Mouse (Mus musculus) neural tube, embryonic 14.5 days (tissue): ENCODE measurements around the gene Zfyve16. TPM values are rescaled to one million over a fixed set of nuclear protein-coding genes. Genes with fewer than 3 reads are reported as not detected.

Experiments
- ATAC-seq: fragments of 200-750 bp; cut with Nextera tagmentation; 2 replicates; pipeline ENCODE4 v1.8.0; 2017; ENCODE audit warnings: low read depth, mild to moderate bottlenecking, moderate TSS enrichment, moderate library complexity
- H3K27ac ChIP-seq: fragments of 300-500 bp; sonication (generic); 2 replicates; pipeline ENCODE4 v1.5.1; 2014; ENCODE audit warnings: low read depth, mild to moderate bottlenecking, control low read depth, low read length, moderate library complexity, mixed read lengths
- H3K27me3 ChIP-seq: fragments of 300-500 bp; sonication (generic); 2 replicates; pipeline ENCODE4 v1.6.1; 2014; ENCODE audit warnings: low read length; ENCODE audit not compliant: control insufficient read depth, insufficient read depth
- H3K36me3 ChIP-seq: fragments of 300-500 bp; sonication (generic); 2 replicates; pipeline ENCODE4 v1.6.1; 2014; ENCODE audit warnings: low read length, mixed read lengths; ENCODE audit not compliant: control insufficient read depth, insufficient read depth
- H3K4me1 ChIP-seq: fragments of 300-500 bp; sonication (generic); 2 replicates; pipeline ENCODE4 v1.6.1; 2014; ENCODE audit warnings: low read length; ENCODE audit not compliant: control insufficient read depth, insufficient read depth
- H3K4me2 ChIP-seq: fragments of 300-500 bp; sonication (generic); 2 replicates; pipeline ENCODE4 v1.6.1; 2014; ENCODE audit warnings: mild to moderate bottlenecking, low read depth, low read length, control low read depth
- H3K4me3 ChIP-seq: fragments of 300-500 bp; sonication (generic); 2 replicates; pipeline ENCODE4 v1.5.1; 2014; ENCODE audit warnings: low read depth, low read length, control low read depth, mixed read lengths
- H3K9ac ChIP-seq: fragments of 300-500 bp; sonication (generic); replicated peaks from 2 replicates; pipeline ENCODE4 v1.6.1; 2014; ENCODE audit warnings: low read depth, mild to moderate bottlenecking, control low read depth, low read length, mixed read lengths
- H3K9me3 ChIP-seq: fragments of 300-500 bp; sonication (generic); 2 replicates; pipeline ENCODE4 v1.6.1; 2016; ENCODE audit warnings: low read length; ENCODE audit not compliant: control insufficient read depth
- WGBS: fragments of 180-500 bp; shearing (Covaris S2); extraction: QIAGEN DNeasy Blood & Tissue Kit; methylation state at CpG from one replicate; pipeline ENCODE4 v1.1.7; 2014; 5-methylcytosine and 5-hydroxymethylcytosine counted together
- polyA plus RNA-seq: library from polyadenylated mRNA; unstranded; fragments of >200 nt; fragmentation: Nextera tagmentation; extraction: Ambion mirVana; gene quantifications from 2 replicates; pipeline ENCODE4 v1.2.1, GENCODE M21; 2014

Gene Zfyve16
- polyA plus RNA-seq, 1 experiment from 2014 or later: 13.7 TPM

- ATAC-seq: peak; percentile 100
- H3K9ac ChIP-seq: 0 out of 2 replicates have a peak within 1 kb of the TSS, but pooled peaks have one; percentile 21
- H3K27me3 ChIP-seq: no peaks in the 10 kb centered on the region
- peak within 1 kb of the TSS; percentile 33 for H3K4me3 ChIP-seq
- peak within 1 kb of the TSS; percentile 69 for H3K4me2 ChIP-seq
- no peaks in the 10 kb centered on the region for H3K4me1 ChIP-seq
- no peaks in the 10 kb centered on the region for H3K36me3 ChIP-seq
- 6% methylated on average over 19 of the region's 19 CpGs for WGBS
- H3K27ac ChIP-seq: peak within 1 kb of the TSS; percentile 58
- no peaks in the 10 kb centered on the region for H3K9me3 ChIP-seq
Observed at GRCm38 (mm10) chr13:92483852-92484463, 46.7 kb downstream of the Zfyve16 start, which contains the start of gene Fam151b. TSS of gene Fam151b (minus strand) at chr13:92484015.

- Histone ChIP-seq H3K4me1 (no peaks in the 10 kb centered on the region), H3K27ac (no peak overlapping the region), H3K27me3 (no peaks in the 10 kb centered on the region), H3K9me3 (no peaks in the 10 kb centered on the region), H3K36me3 (no peaks in the 10 kb centered on the region), H3K9ac (no peak overlapping the region), H3K4me3 (peak overlapping the region; percentile 33), H3K4me2 (peak overlapping the region; percentile 69)
- peak; percentile 74 for ATAC-seq
- WGBS: 11% methylated on average over 3 of the region's 3 CpGs
Observed at GRCm38 (mm10) chr13:92483348-92483747, 47.3 kb downstream of the Zfyve16 start.

GRCm38 (mm10) chr13:92470151-92470550, 60.5 kb downstream of the Zfyve16 start:
- ATAC-seq: no peak
- no peak overlapping the region for H3K9ac ChIP-seq
- no peak overlapping the region for H3K27ac ChIP-seq
- H3K4me2 ChIP-seq: no peak overlapping the region
- no peaks in the 10 kb centered on the region for H3K27me3 ChIP-seq
- no peaks in the 10 kb centered on the region for H3K9me3 ChIP-seq
- H3K4me1 ChIP-seq: no peaks in the 10 kb centered on the region
- WGBS: 71% methylated on average over 2 of the region's 2 CpGs
- H3K4me3 ChIP-seq: no peak overlapping the region
- H3K36me3 ChIP-seq: no peaks in the 10 kb centered on the region

GRCm38 (mm10) chr13:92469381-92469780, 61.3 kb downstream of the Zfyve16 start:
- no peaks in the 10 kb centered on the region for H3K9me3 ChIP-seq
- H3K9ac ChIP-seq: no peak overlapping the region
- no peaks in the 10 kb centered on the region for H3K36me3 ChIP-seq
- H3K4me2 ChIP-seq: no peak overlapping the region
- no peak for ATAC-seq
- no peak overlapping the region for H3K4me3 ChIP-seq
- no peaks in the 10 kb centered on the region for H3K27me3 ChIP-seq
- no peak overlapping the region for H3K27ac ChIP-seq
- 91% methylated on average over 2 of the region's 2 CpGs for WGBS
- no peaks in the 10 kb centered on the region for H3K4me1 ChIP-seq

- H3K9ac ChIP-seq: no peak overlapping the region
- no peak overlapping the region for H3K4me3 ChIP-seq
- no peak overlapping the region for H3K4me2 ChIP-seq
- 74% methylated on average over 9 of the region's 9 CpGs for WGBS
- no peaks in the 10 kb centered on the region for H3K27me3 ChIP-seq
- no peaks in the 10 kb centered on the region for H3K36me3 ChIP-seq
- no peak overlapping the region for H3K27ac ChIP-seq
- H3K4me1 ChIP-seq: no peaks in the 10 kb centered on the region
- ATAC-seq: no peak
- no peaks in the 10 kb centered on the region for H3K9me3 ChIP-seq
Observed at GRCm38 (mm10) chr13:92467891-92468290, 62.8 kb downstream of the Zfyve16 start.

- no peak overlapping the region for H3K27ac ChIP-seq
- 92% methylated on average over 3 of the region's 3 CpGs for WGBS
- H3K4me2 ChIP-seq: no peak overlapping the region
- H3K4me3 ChIP-seq: no peak overlapping the region
- no peak for ATAC-seq
- no peaks in the 10 kb centered on the region for H3K4me1 ChIP-seq
- no peak overlapping the region for H3K9ac ChIP-seq
- H3K36me3 ChIP-seq: no peaks in the 10 kb centered on the region
- no peaks in the 10 kb centered on the region for H3K9me3 ChIP-seq
- no peaks in the 10 kb centered on the region for H3K27me3 ChIP-seq
Observed at GRCm38 (mm10) chr13:92464698-92465097, 66.0 kb downstream of the Zfyve16 start.

- ATAC-seq: no peak
- H3K4me2 ChIP-seq: no peak overlapping the region
- H3K9me3 ChIP-seq: no peaks in the 10 kb centered on the region
- H3K9ac ChIP-seq: no peak overlapping the region
- H3K27ac ChIP-seq: no peak overlapping the region
- no peaks in the 10 kb centered on the region for H3K27me3 ChIP-seq
- no peaks in the 10 kb centered on the region for H3K4me1 ChIP-seq
- H3K4me3 ChIP-seq: no peak overlapping the region
- H3K36me3 ChIP-seq: no peaks in the 10 kb centered on the region
- WGBS: 92% methylated on average over 7 of the region's 7 CpGs
Observed at GRCm38 (mm10) chr13:92446872-92447271, 83.8 kb downstream of the Zfyve16 start.

GRCm38 (mm10) chr13:92440286-92440685, 90.4 kb downstream of the Zfyve16 start:
- Histone ChIP-seq H3K9me3 (no peaks in the 10 kb centered on the region), H3K27me3 (no peaks in the 10 kb centered on the region), H3K4me1 (no peaks in the 10 kb centered on the region), H3K9ac (no peak overlapping the region), H3K4me3 (no peak overlapping the region), H3K27ac (no peak overlapping the region), H3K4me2 (no peak overlapping the region), H3K36me3 (no peaks in the 10 kb centered on the region)
- no peak for ATAC-seq
- WGBS: 75% methylated on average over 13 of the region's 13 CpGs

GRCm38 (mm10) chr13:92438656-92439055, 92.0 kb downstream of the Zfyve16 start:
- H3K4me3 ChIP-seq: no peak overlapping the region
- no peak overlapping the region for H3K9ac ChIP-seq
- WGBS: 94% methylated on average over 10 of the region's 10 CpGs
- H3K36me3 ChIP-seq: no peaks in the 10 kb centered on the region
- no peaks in the 10 kb centered on the region for H3K9me3 ChIP-seq
- H3K4me1 ChIP-seq: no peaks in the 10 kb centered on the region
- no peak overlapping the region for H3K27ac ChIP-seq
- ATAC-seq: no peak
- no peaks in the 10 kb centered on the region for H3K27me3 ChIP-seq
- no peak overlapping the region for H3K4me2 ChIP-seq
